Mouse (Mus musculus): ENCODE data around the gene Cenpb. TPM values are rescaled to one million over a fixed set of nuclear protein-coding genes. Genes with fewer than 3 reads are reported as not detected.
"Not testable (repeated sequence)": the region's sequence is repeated elsewhere in the genome, so short reads cannot be mapped to it uniquely, and the experiment has no call there.

Gene Cenpb
- total RNA-seq (2021): 10 to 100 TPM; 76.6 to 80.9 TPM

- peak; percentile 73 for DNase-seq (ENCODE audit: low spot score)
- intact Hi-C loops (cut with DNase I): loop anchor here (2.0 to 10.0 kb wide), 4 partner anchors 23 to 335 kb away; no protein-coding TSS in a partner anchor
These were observed at the start of gene Cenpb for GRCm38 (mm10) chr2:131179990-131180587. TSS of gene Cenpb (minus strand) at chr2:131180067.

GRCm38 (mm10) chr2:131227243-131227642 lies 47.4 kb upstream of the Cenpb start:
- intact Hi-C loops (cut with DNase I): no loop called here
- no peak for DNase-seq (ENCODE audit: low spot score)

- DNase-seq (ENCODE audit: low spot score); intact Hi-C loops (cut with DNase I): not testable (repeated sequence)
These were observed 46.8 kb upstream of the Cenpb start for GRCm38 (mm10) chr2:131226669-131227068.

GRCm38 (mm10) chr2:131225178-131225577 lies 45.3 kb upstream of the Cenpb start:
- DNase-seq (ENCODE audit: low spot score): no peak
- intact Hi-C loops (cut with DNase I): no loop called here

GRCm38 (mm10) chr2:131223569-131223968 lies 43.7 kb upstream of the Cenpb start:
- no peak for DNase-seq (ENCODE audit: low spot score)
- intact Hi-C loops (cut with DNase I): no loop called here

GRCm38 (mm10) chr2:131222562-131222961 lies 42.7 kb upstream of the Cenpb start:
- intact Hi-C loops (cut with DNase I): no loop called here
- no peak for DNase-seq (ENCODE audit: low spot score)

- intact Hi-C loops (cut with DNase I): no loop called here
- no peak for DNase-seq (ENCODE audit: low spot score)
These were observed 42.1 kb upstream of the Cenpb start for GRCm38 (mm10) chr2:131221853-131222515.

GRCm38 (mm10) chr2:131220030-131220429 lies 40.2 kb upstream of the Cenpb start:
- DNase-seq (ENCODE audit: low spot score): no peak
- intact Hi-C loops (cut with DNase I): no loop called here

GRCm38 (mm10) chr2:131215941-131216858 lies 36.3 kb upstream of the Cenpb start:
- intact Hi-C loops (cut with DNase I): loop anchor here (2.0 kb wide), 1 partner anchor 19 kb away; the partner anchor contains the start of gene Mavs
- peak; percentile 34 for DNase-seq (ENCODE audit: low spot score)

GRCm38 (mm10) chr2:131213773-131214172 lies 33.9 kb upstream of the Cenpb start:
- intact Hi-C loops (cut with DNase I): no loop called here

GRCm38 (mm10) chr2:131211026-131211615 lies 31.3 kb upstream of the Cenpb start:
- intact Hi-C loops (cut with DNase I): loop anchor here (2.0 kb wide), 2 partner anchors 30 to 42 kb away; partner anchors contain the start of gene Cenpb
- DNase-seq (ENCODE audit: low spot score): no peak

More at GRCm38 (mm10) chr2:131213773-131214172, 33.9 kb upstream of the Cenpb start:
- no peak for DNase-seq (ENCODE audit: low spot score)

GRCm38 (mm10) chr2:131209969-131210792 lies 30.3 kb upstream of the Cenpb start:
- intact Hi-C loops (cut with DNase I): loop anchor here (2.0 to 5.0 kb wide), 3 partner anchors 29 to 113 kb away; partner anchors contain the start of gene Cenpb
- peak; percentile 94 for DNase-seq (ENCODE audit: low spot score)

- DNase-seq (ENCODE audit: low spot score): no peak
- intact Hi-C loops (cut with DNase I): loop anchor here (5.0 kb wide), 1 partner anchor 112 kb away; no protein-coding TSS in a partner anchor
These were observed 29.4 kb upstream of the Cenpb start for GRCm38 (mm10) chr2:131209125-131209795.

- no peak for DNase-seq (ENCODE audit: low spot score)
- intact Hi-C loops (cut with DNase I): loop anchor here (5.0 kb wide), 1 partner anchor 111 kb away; no protein-coding TSS in a partner anchor
These were observed 28.5 kb upstream of the Cenpb start for GRCm38 (mm10) chr2:131208356-131208755.

GRCm38 (mm10) chr2:131206778-131207177 lies 26.9 kb upstream of the Cenpb start, which contains the start of gene Ap5s1:
TSS of gene Ap5s1 (plus strand) at chr2:131207078.
- no peak for DNase-seq (ENCODE audit: low spot score)
- intact Hi-C loops (cut with DNase I): loop anchor here (5.0 kb wide), 1 partner anchor 109 kb away; no protein-coding TSS in a partner anchor

GRCm38 (mm10) chr2:131205521-131206182 lies 25.8 kb upstream of the Cenpb start:
- DNase-seq (ENCODE audit: low spot score): no peak
- intact Hi-C loops (cut with DNase I): loop anchor here (5.0 kb wide), 1 partner anchor 108 kb away; no protein-coding TSS in a partner anchor

GRCm38 (mm10) chr2:131204410-131204981 lies 24.6 kb upstream of the Cenpb start:
- DNase-seq (ENCODE audit: low spot score): peak; percentile 98
- intact Hi-C loops (cut with DNase I): no loop called here
